Mouse (Mus musculus) lung, adult 2 months (tissue): ENCODE measurements at regions not wholly inside any gene's neighbourhood (a gene's known extent, or its start where the extent isn't known, plus 50 kb on each side); places are given as distances from the start of the nearest gene placed in this dataset.

Experiments used
- DNase-seq: peaks from one replicate; pipeline ENCODE4 v3.0.0; 2022
- H3K4me1 ChIP-seq: fragments of 200-500 bp; 2 replicates; pipeline ENCODE4 v1.6.1; 2011; ENCODE audit warnings: low read length; ENCODE audit not compliant: control insufficient read depth, insufficient read depth
- H3K4me3 ChIP-seq: fragments of 200-500 bp; replicated peaks from 2 replicates; pipeline ENCODE3; 2011; ENCODE audit warnings: low read depth, mild to moderate bottlenecking, control low read depth, low read length; ENCODE audit errors: extremely low read depth
- CTCF ChIP-seq: fragments of 200-500 bp; IDR thresholded peaks from 2 replicates; pipeline ENCODE4 v1.5.1; 2011; ENCODE audit warnings: mild to moderate bottlenecking, low read length, control low read depth; ENCODE audit not compliant: insufficient read depth
- POLR2A ChIP-seq: fragments of 200-500 bp; IDR thresholded peaks from 2 replicates; pipeline ENCODE4 v1.6.1; 2011; ENCODE audit warnings: low read depth, mild to moderate bottlenecking, control low read depth, low read length, borderline replicate concordance; ENCODE audit errors: extremely low read depth
- whole genome bisulfite sequencing: fragments of 180-500 bp; shearing (Covaris S2); methylation state at CpG from one replicate; pipeline ENCODE4 v1.1.7; 2018; 5-methylcytosine and 5-hydroxymethylcytosine counted together

GRCm38 (mm10) chr12:56472856-56473647 is 63.7 kb downstream of the Nkx2-1 start:
- TF ChIP-seq CTCF (no peak), POLR2A (no peak)
- Histone ChIP-seq H3K4me1 (no peaks in the 10 kb centered on the region), H3K4me3 (no peak overlapping the region)
- 69% methylated on average over 10 of the region's 10 CpGs for WGBS
- no peak for DNase-seq

GRCm38 (mm10) chr12:56470932-56471500 is 65.7 kb downstream of the Nkx2-1 start:
- 82% methylated on average over 10 of the region's 10 CpGs for WGBS
- no peak for DNase-seq
- Histone ChIP-seq H3K4me3 (no peak overlapping the region), H3K4me1 (no peaks in the 10 kb centered on the region)
- TF ChIP-seq POLR2A = no peak
- no peak for TF ChIP-seq CTCF

GRCm38 (mm10) chr12:56459508-56460119 is 77.1 kb downstream of the Nkx2-1 start:
- 31% methylated on average over 10 of the region's 10 CpGs for WGBS
- Histone ChIP-seq H3K4me3 (no peak overlapping the region), H3K4me1 (no peaks in the 10 kb centered on the region)
- no peak for DNase-seq
- TF ChIP-seq POLR2A = no peak
- TF ChIP-seq CTCF = no peak

- H3K4me3 ChIP-seq = no peak overlapping the region
- no peaks in the 10 kb centered on the region for H3K4me1 ChIP-seq
- WGBS = 28% methylated on average over 16 of the region's 16 CpGs
- TF ChIP-seq POLR2A (no peak), CTCF (no peak)
- DNase-seq = no peak
Observed at GRCm38 (mm10) chr12:56458665-56459507, 77.8 kb downstream of the Nkx2-1 start.

GRCm38 (mm10) chr12:56457951-56458350 is 78.8 kb downstream of the Nkx2-1 start:
- Histone ChIP-seq H3K4me3 (no peak overlapping the region), H3K4me1 (no peaks in the 10 kb centered on the region)
- TF ChIP-seq POLR2A (no peak), CTCF (no peak)
- 62% methylated on average over 5 of the region's 5 CpGs for WGBS
- no peak for DNase-seq

- no peak for TF ChIP-seq CTCF
- no peak for TF ChIP-seq POLR2A
- 32% methylated on average over 2 of the region's 2 CpGs for WGBS
- DNase-seq = no peak
- Histone ChIP-seq H3K4me3 (no peak overlapping the region), H3K4me1 (no peaks in the 10 kb centered on the region)
Observed at GRCm38 (mm10) chr12:56457356-56457755, 79.4 kb downstream of the Nkx2-1 start.

- no peak for DNase-seq
- TF ChIP-seq POLR2A (no peak), CTCF (no peak)
- Histone ChIP-seq H3K4me1 (no peaks in the 10 kb centered on the region), H3K4me3 (no peak overlapping the region)
- 77% methylated on average over 2 of the region's 2 CpGs for WGBS
Observed at GRCm38 (mm10) chr12:56450261-56450660, 86.4 kb downstream of the Nkx2-1 start.

- TF ChIP-seq POLR2A = no peak
- TF ChIP-seq CTCF = no peak
- no peaks in the 10 kb centered on the region for H3K4me1 ChIP-seq
- DNase-seq = no peak
- WGBS = 68% methylated on average over 12 of the region's 12 CpGs
- H3K4me3 ChIP-seq = no peak overlapping the region
Observed at GRCm38 (mm10) chr12:56448786-56449564, 87.7 kb downstream of the Nkx2-1 start.

GRCm38 (mm10) chr12:56441166-56441817 is 95.4 kb downstream of the Nkx2-1 start:
- WGBS = 72% methylated on average over 8 of the region's 8 CpGs
- H3K4me1 ChIP-seq = no peaks in the 10 kb centered on the region; the same call in 1 of the 2 replicates
- DNase-seq = no peak
- TF ChIP-seq CTCF (no peak), POLR2A (no peak)
- H3K4me3 ChIP-seq = no peak overlapping the region
